Mouse (Mus musculus): Measurements from ENCODE around the gene Il18bp.
A peak's percentile ranks its signal among the peaks of the same experiment; 100 is the strongest.

The Il18bp gene

GRCm38 (mm10) chr7:101999461-102000151, 18.9 kb downstream of the Il18bp start:
- Histone ChIP-seq H3K27me3 (ENCODE audit: insufficient read depth, low read length) (no peaks in the 10 kb centered on the region), H3K36me3 (ENCODE audit: insufficient read depth, low read length) (peaks cover 100% of the 10 kb centered on the region), H3K4me1 (replicated peaks; ENCODE audit: low read depth, low read length) (peaks cover 41% of the 10 kb centered on the region), H3K9me3 (ENCODE audit: low read length) (no peaks in the 10 kb centered on the region), H3K4me3 (replicated peaks; ENCODE audit: low read length) (peak overlapping the region; percentile 26; the same call in 1 of the 2 replicates)
- TF ChIP-seq POU5F1 (IDR thresholded peaks at IDR 0.05; ENCODE audit: borderline replicate concordance, low read length) (no peak), CTCF (conservative IDR thresholded peaks at IDR 0.05; ENCODE audit: low read length) (no peak), NANOG (IDR thresholded peaks at IDR 0.05; ENCODE audit: borderline replicate concordance, low read length) (no peak)

GRCm38 (mm10) chr7:101998194-101998927, 20.1 kb downstream of the Il18bp start:
- Histone ChIP-seq H3K36me3 (ENCODE audit: insufficient read depth, low read length) (peaks cover 100% of the 10 kb centered on the region), H3K9me3 (ENCODE audit: low read length) (no peaks in the 10 kb centered on the region), H3K4me3 (replicated peaks; ENCODE audit: low read length) (no peak overlapping the region), H3K4me1 (replicated peaks; ENCODE audit: low read depth, low read length) (peaks cover 41% of the 10 kb centered on the region), H3K27me3 (ENCODE audit: insufficient read depth, low read length) (no peaks in the 10 kb centered on the region)
- TF ChIP-seq CTCF (conservative IDR thresholded peaks at IDR 0.05; ENCODE audit: low read length) (peak; percentile 96), NANOG (IDR thresholded peaks at IDR 0.05; ENCODE audit: borderline replicate concordance, low read length) (no peak)

- TF ChIP-seq CTCF (conservative IDR thresholded peaks at IDR 0.05; ENCODE audit: low read length) (no peak), NANOG (IDR thresholded peaks at IDR 0.05; ENCODE audit: borderline replicate concordance, low read length) (no peak), POU5F1 (IDR thresholded peaks at IDR 0.05; ENCODE audit: borderline replicate concordance, low read length) (no peak)
- H3K27me3 ChIP-seq (ENCODE audit: insufficient read depth, low read length) = no peaks in the 10 kb centered on the region
- peaks cover 10% of the 10 kb centered on the region for H3K4me1 ChIP-seq (replicated peaks; ENCODE audit: low read depth, low read length)
- no peaks in the 10 kb centered on the region for H3K9me3 ChIP-seq (ENCODE audit: low read length)
- H3K36me3 ChIP-seq (ENCODE audit: insufficient read depth, low read length) = peaks cover 100% of the 10 kb centered on the region
- no peak overlapping the region for H3K4me3 ChIP-seq (replicated peaks; ENCODE audit: low read length)
These were observed 24.2 kb downstream of the Il18bp start for GRCm38 (mm10) chr7:101994241-101994640.

GRCm38 (mm10) chr7:101985081-101985480, 33.4 kb downstream of the Il18bp start:
- no peak overlapping the region for H3K4me3 ChIP-seq (replicated peaks; ENCODE audit: low read length)
- H3K9me3 ChIP-seq (ENCODE audit: low read length) = no peaks in the 10 kb centered on the region
- TF ChIP-seq POU5F1 (IDR thresholded peaks at IDR 0.05; ENCODE audit: borderline replicate concordance, low read length) = no peak
- TF ChIP-seq CTCF (conservative IDR thresholded peaks at IDR 0.05; ENCODE audit: low read length) = no peak
- TF ChIP-seq NANOG (IDR thresholded peaks at IDR 0.05; ENCODE audit: borderline replicate concordance, low read length) = no peak
- H3K27me3 ChIP-seq (ENCODE audit: insufficient read depth, low read length) = no peaks in the 10 kb centered on the region
- H3K36me3 ChIP-seq (ENCODE audit: insufficient read depth, low read length) = peaks cover 83% of the 10 kb centered on the region
- H3K4me1 ChIP-seq (replicated peaks; ENCODE audit: low read depth, low read length) = peaks cover 12% of the 10 kb centered on the region

GRCm38 (mm10) chr7:101982735-101983134, 35.8 kb downstream of the Il18bp start:
- Histone ChIP-seq H3K36me3 (ENCODE audit: insufficient read depth, low read length) (peaks cover 68% of the 10 kb centered on the region), H3K27me3 (ENCODE audit: insufficient read depth, low read length) (no peaks in the 10 kb centered on the region), H3K4me1 (replicated peaks; ENCODE audit: low read depth, low read length) (peaks cover 12% of the 10 kb centered on the region), H3K9me3 (ENCODE audit: low read length) (no peaks in the 10 kb centered on the region), H3K4me3 (replicated peaks; ENCODE audit: low read length) (no peak overlapping the region)
- no peak for TF ChIP-seq CTCF (conservative IDR thresholded peaks at IDR 0.05; ENCODE audit: low read length)
- TF ChIP-seq NANOG (IDR thresholded peaks at IDR 0.05; ENCODE audit: borderline replicate concordance, low read length) = no peak
- TF ChIP-seq POU5F1 (IDR thresholded peaks at IDR 0.05; ENCODE audit: borderline replicate concordance, low read length) = no peak

- H3K4me3 ChIP-seq (replicated peaks; ENCODE audit: low read length) = no peak overlapping the region
- peaks cover 22% of the 10 kb centered on the region for H3K36me3 ChIP-seq (ENCODE audit: insufficient read depth, low read length)
- TF ChIP-seq NANOG (IDR thresholded peaks at IDR 0.05; ENCODE audit: borderline replicate concordance, low read length) (no peak), POU5F1 (IDR thresholded peaks at IDR 0.05; ENCODE audit: borderline replicate concordance, low read length) (no peak)
- no peaks in the 10 kb centered on the region for H3K27me3 ChIP-seq (ENCODE audit: insufficient read depth, low read length)
- H3K9me3 ChIP-seq (ENCODE audit: low read length) = no peaks in the 10 kb centered on the region
- peaks cover 51% of the 10 kb centered on the region for H3K4me1 ChIP-seq (replicated peaks; ENCODE audit: low read depth, low read length)
These were observed 44.0 kb downstream of the Il18bp start for GRCm38 (mm10) chr7:101974505-101974904.

- Histone ChIP-seq H3K4me1 (replicated peaks; ENCODE audit: low read depth, low read length) (peaks cover 58% of the 10 kb centered on the region), H3K36me3 (ENCODE audit: insufficient read depth, low read length) (peaks cover 18% of the 10 kb centered on the region; the same call in 1 of the 2 replicates), H3K4me3 (replicated peaks; ENCODE audit: low read length) (no peak overlapping the region), H3K9me3 (ENCODE audit: low read length) (no peaks in the 10 kb centered on the region), H3K27me3 (ENCODE audit: insufficient read depth, low read length) (no peaks in the 10 kb centered on the region)
- TF ChIP-seq NANOG (IDR thresholded peaks at IDR 0.05; ENCODE audit: borderline replicate concordance, low read length) = no peak
- TF ChIP-seq POU5F1 (IDR thresholded peaks at IDR 0.05; ENCODE audit: borderline replicate concordance, low read length) = no peak
- no peak for TF ChIP-seq CTCF (conservative IDR thresholded peaks at IDR 0.05; ENCODE audit: low read length)
These were observed 44.8 kb downstream of the Il18bp start for GRCm38 (mm10) chr7:101973730-101974129.

GRCm38 (mm10) chr7:101971721-101972120, 46.8 kb downstream of the Il18bp start:
- peaks cover 13% of the 10 kb centered on the region; the same call in 1 of the 2 replicates for H3K36me3 ChIP-seq (ENCODE audit: insufficient read depth, low read length)
- H3K4me3 ChIP-seq (replicated peaks; ENCODE audit: low read length) = peak overlapping the region; percentile 90
- peaks cover 69% of the 10 kb centered on the region for H3K4me1 ChIP-seq (replicated peaks; ENCODE audit: low read depth, low read length)
- no peaks in the 10 kb centered on the region for H3K27me3 ChIP-seq (ENCODE audit: insufficient read depth, low read length)
- H3K9me3 ChIP-seq (ENCODE audit: low read length) = no peaks in the 10 kb centered on the region
- TF ChIP-seq NANOG (IDR thresholded peaks at IDR 0.05; ENCODE audit: borderline replicate concordance, low read length) = no peak
- no peak for TF ChIP-seq POU5F1 (IDR thresholded peaks at IDR 0.05; ENCODE audit: borderline replicate concordance, low read length)
- no peak for TF ChIP-seq CTCF (conservative IDR thresholded peaks at IDR 0.05; ENCODE audit: low read length)

All from E14TG2a.4 (cell line).